Mouse (Mus musculus) neural tube, embryonic 15.5 days (tissue): ENCODE measurements around the gene Vtcn1. TPM values are rescaled to one million over a fixed set of nuclear protein-coding genes. Genes with fewer than 3 reads are reported as not detected.

Experiments
- ATAC-seq: fragments of 200-750 bp; cut with Nextera tagmentation; 2 replicates; pipeline ENCODE4 v1.8.0; 2017; ENCODE audit warnings: mild to moderate bottlenecking, moderate TSS enrichment, moderate library complexity; ENCODE audit not compliant: low FRiP score
- H3K27ac ChIP-seq: fragments of 300-500 bp; sonication (generic); replicated peaks from 2 replicates; pipeline ENCODE4 v1.5.1; 2015; ENCODE audit warnings: mild to moderate bottlenecking, inconsistent platforms
- H3K27me3 ChIP-seq: fragments of 300-500 bp; sonication (generic); replicated peaks from 2 replicates; pipeline ENCODE4 v1.6.1; 2015; ENCODE audit warnings: inconsistent platforms
- H3K36me3 ChIP-seq: fragments of 300-500 bp; sonication (generic); 2 replicates; pipeline ENCODE4 v1.6.1; 2015; ENCODE audit warnings: inconsistent platforms
- H3K4me1 ChIP-seq: fragments of 300-500 bp; sonication (generic); 2 replicates; pipeline ENCODE4 v1.6.1; 2015; ENCODE audit warnings: inconsistent platforms
- H3K4me2 ChIP-seq: fragments of 300-500 bp; sonication (generic); 2 replicates; pipeline ENCODE4 v1.6.1; 2015; ENCODE audit warnings: inconsistent platforms, mild to moderate bottlenecking, moderate library complexity
- H3K4me3 ChIP-seq: fragments of 300-500 bp; sonication (generic); replicated peaks from 2 replicates; pipeline ENCODE4 v1.5.1; 2015; ENCODE audit warnings: mild to moderate bottlenecking, inconsistent platforms
- H3K9ac ChIP-seq: fragments of 300-500 bp; sonication (generic); replicated peaks from 2 replicates; pipeline ENCODE4 v1.6.1; 2015; ENCODE audit warnings: mild to moderate bottlenecking, inconsistent platforms
- H3K9me3 ChIP-seq: fragments of 300-500 bp; sonication (generic); replicated peaks from 2 replicates; pipeline ENCODE4 v1.6.1; 2016; ENCODE audit warnings: inconsistent platforms
- WGBS: fragments of 180-500 bp; shearing (Covaris S2); methylation state at CpG from one replicate; pipeline ENCODE4 v1.1.7; 2015; ENCODE audit warnings: mixed read lengths; 5-methylcytosine and 5-hydroxymethylcytosine counted together
- polyA plus RNA-seq: library from polyadenylated mRNA; unstranded; fragments of >200 nt; fragmentation: Nextera tagmentation; extraction: Ambion mirVana; gene quantifications from 2 replicates; pipeline ENCODE4 v1.2.1, GENCODE M21; 2015

The Vtcn1 gene
- polyA plus RNA-seq, 1 experiment from 2014 or later = not detected

- ATAC-seq = no peak
- Histone ChIP-seq H3K4me2 (no peak overlapping the region), H3K27me3 (no peaks in the 10 kb centered on the region), H3K36me3 (no peaks in the 10 kb centered on the region), H3K9ac (no peak overlapping the region), H3K4me1 (no peaks in the 10 kb centered on the region), H3K27ac (no peak overlapping the region), H3K9me3 (no peaks in the 10 kb centered on the region), H3K4me3 (no peak overlapping the region)
- WGBS = 88% methylated on average over 6 of the region's 6 CpGs
These were observed 70.2 kb downstream of the Vtcn1 start for GRCm38 (mm10) chr3:100895500-100895899.

GRCm38 (mm10) chr3:100906128-100906527 lies 80.9 kb downstream of the Vtcn1 start:
- 83% methylated on average over 6 of the region's 6 CpGs for WGBS
- ATAC-seq = no peak
- no peak overlapping the region for H3K27ac ChIP-seq
- H3K36me3 ChIP-seq = no peaks in the 10 kb centered on the region
- H3K4me2 ChIP-seq = no peak overlapping the region
- H3K4me1 ChIP-seq = peaks cover 13% of the 10 kb centered on the region
- H3K4me3 ChIP-seq = no peak overlapping the region
- H3K9ac ChIP-seq = no peak overlapping the region
- no peaks in the 10 kb centered on the region for H3K27me3 ChIP-seq
- H3K9me3 ChIP-seq = no peaks in the 10 kb centered on the region

- H3K27me3 ChIP-seq = no peaks in the 10 kb centered on the region
- no peak overlapping the region for H3K4me3 ChIP-seq
- H3K4me2 ChIP-seq = no peak overlapping the region
- H3K27ac ChIP-seq = no peak overlapping the region
- H3K4me1 ChIP-seq = peaks cover 13% of the 10 kb centered on the region
- WGBS = 38% methylated on average over 3 of the region's 3 CpGs
- H3K9me3 ChIP-seq = no peaks in the 10 kb centered on the region
- no peak overlapping the region for H3K9ac ChIP-seq
- ATAC-seq = no peak
- no peaks in the 10 kb centered on the region for H3K36me3 ChIP-seq
These were observed 81.7 kb downstream of the Vtcn1 start for GRCm38 (mm10) chr3:100906916-100907315.

- Histone ChIP-seq H3K36me3 (no peaks in the 10 kb centered on the region), H3K27ac (0 out of 2 replicates have a peak overlapping the region, but pooled peaks have one; percentile 45), H3K9ac (no peak overlapping the region), H3K27me3 (no peaks in the 10 kb centered on the region), H3K4me1 (peaks cover 13% of the 10 kb centered on the region), H3K4me3 (no peak overlapping the region), H3K9me3 (no peaks in the 10 kb centered on the region), H3K4me2 (no peak overlapping the region)
- WGBS = 50% methylated on average over 6 of the region's 6 CpGs
- peak; percentile 56; the same call in 1 of the 2 replicates for ATAC-seq
These were observed 83.3 kb downstream of the Vtcn1 start for GRCm38 (mm10) chr3:100908594-100908993.

- no peak for ATAC-seq
- 45% methylated on average over 5 of the region's 5 CpGs for WGBS
- H3K9me3 ChIP-seq = no peaks in the 10 kb centered on the region
- H3K4me2 ChIP-seq = no peak overlapping the region
- H3K4me1 ChIP-seq = peaks cover 13% of the 10 kb centered on the region
- no peaks in the 10 kb centered on the region for H3K27me3 ChIP-seq
- H3K4me3 ChIP-seq = no peak overlapping the region
- no peaks in the 10 kb centered on the region for H3K36me3 ChIP-seq
- H3K9ac ChIP-seq = no peak overlapping the region
- H3K27ac ChIP-seq = no peak overlapping the region
These were observed 85.4 kb downstream of the Vtcn1 start for GRCm38 (mm10) chr3:100910621-100911020.

GRCm38 (mm10) chr3:100911026-100911425 lies 85.8 kb downstream of the Vtcn1 start:
- Histone ChIP-seq H3K36me3 (no peaks in the 10 kb centered on the region), H3K4me1 (peaks cover 13% of the 10 kb centered on the region), H3K27me3 (no peaks in the 10 kb centered on the region), H3K4me2 (no peak overlapping the region), H3K9me3 (no peaks in the 10 kb centered on the region), H3K27ac (no peak overlapping the region), H3K4me3 (no peak overlapping the region), H3K9ac (no peak overlapping the region)
- 77% methylated on average over 9 of the region's 9 CpGs for WGBS
- ATAC-seq = no peak

- no peaks in the 10 kb centered on the region for H3K27me3 ChIP-seq
- H3K36me3 ChIP-seq = no peaks in the 10 kb centered on the region
- no peak overlapping the region for H3K9ac ChIP-seq
- no peak overlapping the region for H3K4me3 ChIP-seq
- H3K4me2 ChIP-seq = no peak overlapping the region
- no peak overlapping the region for H3K27ac ChIP-seq
- peaks cover 13% of the 10 kb centered on the region for H3K4me1 ChIP-seq
- WGBS = 72% methylated on average over 7 of the region's 7 CpGs
- ATAC-seq = no peak
- H3K9me3 ChIP-seq = no peaks in the 10 kb centered on the region
These were observed 86.4 kb downstream of the Vtcn1 start for GRCm38 (mm10) chr3:100911498-100912213.

- no peaks in the 10 kb centered on the region for H3K27me3 ChIP-seq
- H3K4me2 ChIP-seq = no peak overlapping the region
- no peak overlapping the region for H3K27ac ChIP-seq
- no peak for ATAC-seq
- no peak overlapping the region for H3K9ac ChIP-seq
- no peaks in the 10 kb centered on the region for H3K36me3 ChIP-seq
- H3K4me1 ChIP-seq = peaks cover 9% of the 10 kb centered on the region
- no peaks in the 10 kb centered on the region for H3K9me3 ChIP-seq
- 18% methylated on average over 7 of the region's 7 CpGs for WGBS
- no peak overlapping the region for H3K4me3 ChIP-seq
These were observed 91.6 kb downstream of the Vtcn1 start for GRCm38 (mm10) chr3:100916844-100917243.

GRCm38 (mm10) chr3:100920611-100921140 lies 95.4 kb downstream of the Vtcn1 start:
- Histone ChIP-seq H3K4me3 (no peak overlapping the region), H3K4me2 (no peak overlapping the region), H3K36me3 (0 out of 2 replicates have a peak, but pooled peaks cover 6% of the 10 kb centered on the region), H3K9me3 (no peaks in the 10 kb centered on the region), H3K4me1 (peaks cover 38% of the 10 kb centered on the region), H3K9ac (no peak overlapping the region), H3K27me3 (no peaks in the 10 kb centered on the region), H3K27ac (no peak overlapping the region)
- WGBS = 85% methylated on average over 9 of the region's 9 CpGs
- ATAC-seq = no peak

- Histone ChIP-seq H3K4me3 (peak within 1 kb of the TSS; percentile 50), H3K36me3 (0 out of 2 replicates have a peak, but pooled peaks cover 6% of the 10 kb centered on the region), H3K9me3 (no peaks in the 10 kb centered on the region), H3K27ac (peak within 1 kb of the TSS; percentile 82), H3K27me3 (no peaks in the 10 kb centered on the region), H3K4me2 (peak within 1 kb of the TSS; percentile 67), H3K9ac (peak within 1 kb of the TSS; percentile 64), H3K4me1 (peaks cover 50% of the 10 kb centered on the region)
- ATAC-seq = peak; percentile 99
- under 1% methylated on average over 39 of the region's 39 CpGs for WGBS
These were observed 96.7 kb downstream of the Vtcn1 start, which contains the start of gene Trim45 for GRCm38 (mm10) chr3:100921825-100922505. TSS of gene Trim45 (plus strand) at chr3:100922202.

GRCm38 (mm10) chr3:100922506-100923375 lies 97.5 kb downstream of the Vtcn1 start:
- peaks cover 51% of the 10 kb centered on the region for H3K4me1 ChIP-seq
- peak; percentile 65 for ATAC-seq
- H3K4me2 ChIP-seq = peak overlapping the region; percentile 67
- 0 out of 2 replicates have a peak, but pooled peaks cover 6% of the 10 kb centered on the region for H3K36me3 ChIP-seq
- peak overlapping the region; percentile 82 for H3K27ac ChIP-seq
- H3K4me3 ChIP-seq = peak overlapping the region; percentile 50
- H3K9me3 ChIP-seq = no peaks in the 10 kb centered on the region
- peak overlapping the region; percentile 64 for H3K9ac ChIP-seq
- WGBS = 40% methylated on average over 28 of the region's 28 CpGs
- H3K27me3 ChIP-seq = no peaks in the 10 kb centered on the region
